Mouse (Mus musculus) adrenal gland, postnatal 14 days (tissue): ENCODE measurements at regions not wholly inside any gene's neighbourhood (a gene's known extent, or its start where the extent isn't known, plus 50 kb on each side); places are given as distances from the start of the nearest gene placed in this dataset.

Experiments used
- DNase-seq: peaks from one replicate; pipeline ENCODE4 v3.0.0; 2021; ENCODE audit warnings: mixed read lengths

- DNase-seq: no peak
These were observed 50.8 kb upstream of the Zfr start for GRCm38 (mm10) chr15:12066857-12067211.

GRCm38 (mm10) chr15:12066176-12066856 lies 51.3 kb upstream of the Zfr start:
- DNase-seq: peak; percentile 82

- DNase-seq: no peak
These were observed 58.1 kb upstream of the Sub1 start for GRCm38 (mm10) chr15:12054870-12055269.

- DNase-seq: peak; percentile 18
These were observed 56.8 kb upstream of the Sub1 start for GRCm38 (mm10) chr15:12053610-12054009.

GRCm38 (mm10) chr15:12048965-12049364 lies 52.2 kb upstream of the Sub1 start:
- no peak for DNase-seq

- DNase-seq: no peak
These were observed 51.4 kb upstream of the Sub1 start for GRCm38 (mm10) chr15:12048214-12048507.

GRCm38 (mm10) chr15:12047349-12048213 lies 50.8 kb upstream of the Sub1 start:
- DNase-seq: no peak
